Mouse (Mus musculus) lung, postnatal 0 days (tissue): Measurements from ENCODE around the gene Mcoln2. TPM values are rescaled to one million over a fixed set of nuclear protein-coding genes. Genes with fewer than 3 reads are reported as not detected.

ENCODE experiments used
- ATAC-seq: fragments of 200-750 bp; cut with Nextera tagmentation; 2 replicates; pipeline ENCODE4 v1.8.0; 2017; ENCODE audit warnings: moderate library complexity
- DNase-seq: peaks from one replicate; pipeline ENCODE4 v3.0.0-alpha.2; 2016; ENCODE audit warnings: low spot score
- H3K27ac ChIP-seq: fragments of 300-500 bp; sonication (generic); 2 replicates; pipeline ENCODE4 v1.5.1; 2014; ENCODE audit warnings: antibody characterized with exemption, mild to moderate bottlenecking, low read length, mixed read lengths
- H3K27me3 ChIP-seq: fragments of 300-500 bp; sonication (generic); replicated peaks from 2 replicates; pipeline ENCODE4 v1.6.1; 2014; ENCODE audit warnings: low read length, mixed read lengths; ENCODE audit not compliant: insufficient read depth
- H3K36me3 ChIP-seq: fragments of 300-500 bp; sonication (generic); 2 replicates; pipeline ENCODE4 v1.6.1; 2014; ENCODE audit warnings: low read length, mixed read lengths; ENCODE audit not compliant: insufficient read depth
- H3K4me1 ChIP-seq: fragments of 300-500 bp; sonication (generic); 2 replicates; pipeline ENCODE4 v1.6.1; 2014; ENCODE audit warnings: antibody characterized with exemption, low read depth, low read length, mixed read lengths; ENCODE audit not compliant: insufficient read depth
- H3K4me2 ChIP-seq: fragments of 300-500 bp; sonication (generic); replicated peaks from 2 replicates; pipeline ENCODE4 v1.6.1; 2014; ENCODE audit warnings: low read depth, mild to moderate bottlenecking, low read length, moderate library complexity, mixed read lengths
- H3K4me3 ChIP-seq: fragments of 300-500 bp; sonication (generic); 2 replicates; pipeline ENCODE4 v1.5.1; 2014; ENCODE audit warnings: low read depth, low read length
- H3K9ac ChIP-seq: fragments of 300-500 bp; sonication (generic); replicated peaks from 2 replicates; pipeline ENCODE4 v1.6.1; 2014; ENCODE audit warnings: low read depth, mild to moderate bottlenecking
- H3K9me3 ChIP-seq: fragments of 300-500 bp; sonication (generic); 2 replicates; pipeline ENCODE4 v1.6.1; 2016; ENCODE audit warnings: low read length, mixed read lengths
- CTCF ChIP-seq: IDR thresholded peaks from 2 replicates; pipeline ENCODE4 v1.5.1; 2016; ENCODE audit warnings: antibody characterized with exemption, mild to moderate bottlenecking
- EP300 ChIP-seq: IDR thresholded peaks from 2 replicates; pipeline ENCODE4 v1.6.1; 2016; ENCODE audit warnings: antibody characterized with exemption, mild to moderate bottlenecking, control low read depth
- WGBS: fragments of 180-500 bp; shearing (Covaris S2); extraction: QIAGEN DNeasy Blood & Tissue Kit; methylation state at CpG from one replicate; pipeline ENCODE4 v1.1.7; 2014; 5-methylcytosine and 5-hydroxymethylcytosine counted together
- polyA plus RNA-seq: library from polyadenylated mRNA; unstranded; fragments of >200 nt; fragmentation: Nextera tagmentation; extraction: Ambion mirVana; gene quantifications from 2 replicates; pipeline ENCODE4 v1.2.1, GENCODE M21; 2015

Mcoln2 gene
- polyA plus RNA-seq, 1 experiment from 2014 or later: 0.25 TPM

- Histone ChIP-seq H3K4me1 (no peaks in the 10 kb centered on the region), H3K27ac (no peak overlapping the region), H3K9me3 (no peaks in the 10 kb centered on the region), H3K4me3 (no peak overlapping the region), H3K27me3 (no peaks in the 10 kb centered on the region), H3K36me3 (no peaks in the 10 kb centered on the region), H3K9ac (no peak overlapping the region), H3K4me2 (no peak overlapping the region)
- 57% methylated on average over 2 of the region's 2 CpGs for WGBS
- no peak for TF ChIP-seq CTCF
- TF ChIP-seq EP300: no peak
- DNase-seq: peak; percentile 29
- no peak for ATAC-seq
Measured at GRCm38 (mm10) chr3:146110358-146110757, 39.3 kb upstream of the Mcoln2 start.

GRCm38 (mm10) chr3:146110916-146111315 lies 38.7 kb upstream of the Mcoln2 start:
- H3K9me3 ChIP-seq: no peaks in the 10 kb centered on the region
- ATAC-seq: no peak; the same call in 1 of the 2 replicates
- no peak overlapping the region for H3K4me3 ChIP-seq
- H3K27me3 ChIP-seq: no peaks in the 10 kb centered on the region
- no peak overlapping the region for H3K27ac ChIP-seq
- 55% methylated on average over 6 of the region's 6 CpGs for whole genome bisulfite sequencing
- TF ChIP-seq EP300 (no peak), CTCF (no peak)
- no peak overlapping the region for H3K4me2 ChIP-seq
- no peaks in the 10 kb centered on the region for H3K36me3 ChIP-seq
- no peaks in the 10 kb centered on the region for H3K4me1 ChIP-seq
- no peak overlapping the region for H3K9ac ChIP-seq
- no peak for DNase-seq

GRCm38 (mm10) chr3:146117258-146117996 lies 32.2 kb upstream of the Mcoln2 start, which contains the start of gene Mcoln3:
TSS of gene Mcoln3 (plus strand) at chr3:146117450.
- TF ChIP-seq EP300 (no peak), CTCF (no peak)
- Histone ChIP-seq H3K9me3 (no peaks in the 10 kb centered on the region), H3K36me3 (no peaks in the 10 kb centered on the region), H3K27ac (no peak within 1 kb of the TSS), H3K27me3 (0 out of 2 replicates have a peak, but pooled peaks cover 9% of the 10 kb centered on the region), H3K4me2 (peak within 1 kb of the TSS; percentile 34; the same call in 1 of the 2 replicates), H3K9ac (no peak within 1 kb of the TSS), H3K4me3 (0 out of 2 replicates have a peak within 1 kb of the TSS, but pooled peaks have one; percentile 4), H3K4me1 (no peaks in the 10 kb centered on the region)
- ATAC-seq (peak; percentile 41), DNase-seq (peak; percentile 21)
- WGBS: 10% methylated on average over 35 of the region's 35 CpGs

GRCm38 (mm10) chr3:146117997-146118457 lies 31.6 kb upstream of the Mcoln2 start:
- 59% methylated on average over 9 of the region's 9 CpGs for WGBS
- no peak overlapping the region for H3K4me3 ChIP-seq
- no peak overlapping the region for H3K9ac ChIP-seq
- no peak overlapping the region for H3K4me2 ChIP-seq
- DNase-seq (peak; percentile 12), ATAC-seq (no peak)
- TF ChIP-seq EP300 (no peak), CTCF (no peak)
- no peaks in the 10 kb centered on the region for H3K4me1 ChIP-seq
- H3K9me3 ChIP-seq: no peaks in the 10 kb centered on the region
- H3K27ac ChIP-seq: no peak overlapping the region
- no peaks in the 10 kb centered on the region for H3K36me3 ChIP-seq
- 0 out of 2 replicates have a peak, but pooled peaks cover 9% of the 10 kb centered on the region for H3K27me3 ChIP-seq

- no peaks in the 10 kb centered on the region for H3K9me3 ChIP-seq
- ATAC-seq: no peak
- WGBS: 14% methylated on average over 25 of the region's 25 CpGs
- H3K27ac ChIP-seq: no peak overlapping the region
- TF ChIP-seq EP300 (no peak), CTCF (no peak)
- no peak overlapping the region for H3K4me3 ChIP-seq
- peak overlapping the region; percentile 25; the same call in 1 of the 2 replicates for H3K4me2 ChIP-seq
- no peaks in the 10 kb centered on the region for H3K36me3 ChIP-seq
- no peaks in the 10 kb centered on the region for H3K4me1 ChIP-seq
- DNase-seq: peak; percentile 34
- H3K27me3 ChIP-seq: 0 out of 2 replicates have a peak, but pooled peaks cover 9% of the 10 kb centered on the region
- H3K9ac ChIP-seq: no peak overlapping the region
Measured at GRCm38 (mm10) chr3:146121310-146122124, 28.1 kb upstream of the Mcoln2 start.

- Histone ChIP-seq H3K4me1 (no peaks in the 10 kb centered on the region), H3K27ac (no peak overlapping the region), H3K36me3 (no peaks in the 10 kb centered on the region), H3K9me3 (no peaks in the 10 kb centered on the region), H3K27me3 (0 out of 2 replicates have a peak, but pooled peaks cover 8% of the 10 kb centered on the region), H3K9ac (no peak overlapping the region), H3K4me3 (no peak overlapping the region), H3K4me2 (no peak overlapping the region)
- DNase-seq: no peak
- no peak for ATAC-seq
- 64% methylated on average over 3 of the region's 3 CpGs for WGBS
- TF ChIP-seq EP300 (no peak), CTCF (no peak)
Measured at GRCm38 (mm10) chr3:146122125-146122420, 27.6 kb upstream of the Mcoln2 start.
